Mouse (Mus musculus) thymus, adult 2 months (tissue): ENCODE measurements around the gene Usp33.

ENCODE experiments used
- CTCF ChIP-seq: fragments of 200-500 bp; IDR thresholded peaks from 2 replicates; pipeline ENCODE4 v1.5.1; 2012; ENCODE audit warnings: mild to moderate bottlenecking, control low read depth, low read length, moderate library complexity, borderline replicate concordance; ENCODE audit not compliant: control insufficient read depth, poor library complexity, insufficient read depth; ENCODE audit errors: extremely low read depth
- POLR2A ChIP-seq: fragments of 200-500 bp; IDR thresholded peaks from 2 replicates; pipeline ENCODE4 v1.6.1; 2012; ENCODE audit warnings: mild to moderate bottlenecking, low read length, control low read depth, moderate library complexity; ENCODE audit not compliant: control insufficient read depth, poor library complexity, insufficient read depth; ENCODE audit errors: extremely low read depth

- TF ChIP-seq POLR2A, result peak; percentile 41; the same call in 1 of the 2 replicates
- no peak; the same call in 1 of the 2 replicates for TF ChIP-seq CTCF
These were observed 50.2 kb downstream of the Usp33 start for GRCm38 (mm10) chr3:152396278-152396987.
